Mouse (Mus musculus): ENCODE results near the gene Mpzl1.

The Mpzl1 gene

GRCm38 (mm10) chr1:165576459-165577112 is 57.8 kb downstream of the Mpzl1 start:
- no peak for DNase-seq

GRCm38 (mm10) chr1:165576005-165576404 is 58.3 kb downstream of the Mpzl1 start:
- DNase-seq, result no peak

GRCm38 (mm10) chr1:165567466-165567865 is 66.9 kb downstream of the Mpzl1 start:
- no peak for DNase-seq

GRCm38 (mm10) chr1:165565283-165565682 is 69.1 kb downstream of the Mpzl1 start:
- peak; percentile 22 to 65 for DNase-seq

- DNase-seq, result no peak
Observed at GRCm38 (mm10) chr1:165559073-165559472, 75.3 kb downstream of the Mpzl1 start.

- no peak for DNase-seq
Observed at GRCm38 (mm10) chr1:165556711-165557110, 77.6 kb downstream of the Mpzl1 start.

Measured in kidney, postnatal 36 days (tissue).